Mouse (Mus musculus): Measurements from ENCODE around the gene Cpm. TPM values are rescaled to one million over a fixed set of nuclear protein-coding genes. Genes with fewer than 3 reads are reported as not detected.
"Not testable (repeated sequence)": the region's sequence is repeated elsewhere in the genome, so short reads cannot be mapped to it uniquely, and the experiment has no call there.

Cpm gene
- polyA plus RNA-seq, 3 experiments from 2014 or later, result 14.5 to 29.9 (median 27.1) TPM

GRCm38 (mm10) chr10:117706440-117706839 is 77.1 kb downstream of the Cpm start:
- ATAC-seq, result no peak

GRCm38 (mm10) chr10:117707114-117707838 is 78.0 kb downstream of the Cpm start:
- no peak for ATAC-seq

- no peak for ATAC-seq
Measured at GRCm38 (mm10) chr10:117708376-117708775, 79.1 kb downstream of the Cpm start.

GRCm38 (mm10) chr10:117708856-117709255 is 79.6 kb downstream of the Cpm start:
- ATAC-seq, result no peak

GRCm38 (mm10) chr10:117709326-117709830 is 80.1 kb downstream of the Cpm start:
- ATAC-seq, result peak; percentile 14

GRCm38 (mm10) chr10:117709930-117710603 is 80.8 kb downstream of the Cpm start:
- peak; percentile 2 for ATAC-seq

- peak; percentile 86 for ATAC-seq
Measured at GRCm38 (mm10) chr10:117710604-117711141, 81.4 kb downstream of the Cpm start, which contains the start of gene Mdm2. Gene Mdm2 (minus strand): TSS chr10:117710758.

GRCm38 (mm10) chr10:117711408-117711807 is 82.1 kb downstream of the Cpm start:
- no peak for ATAC-seq

- ATAC-seq, result no peak
Measured at GRCm38 (mm10) chr10:117712191-117712754, 83.0 kb downstream of the Cpm start.

GRCm38 (mm10) chr10:117712871-117713270 is 83.6 kb downstream of the Cpm start:
- no peak for ATAC-seq

GRCm38 (mm10) chr10:117713466-117713865 is 84.2 kb downstream of the Cpm start:
- ATAC-seq, result no peak

GRCm38 (mm10) chr10:117714048-117714545 is 84.8 kb downstream of the Cpm start:
- no peak for ATAC-seq

GRCm38 (mm10) chr10:117714928-117715500 is 85.7 kb downstream of the Cpm start:
- no peak for ATAC-seq

GRCm38 (mm10) chr10:117715654-117716053 is 86.4 kb downstream of the Cpm start:
- not testable (repeated sequence) for ATAC-seq

- no peak for ATAC-seq
Measured at GRCm38 (mm10) chr10:117716686-117717085, 87.4 kb downstream of the Cpm start.

GRCm38 (mm10) chr10:117717583-117717982 is 88.3 kb downstream of the Cpm start:
- no peak for ATAC-seq

- no peak for ATAC-seq
Measured at GRCm38 (mm10) chr10:117718161-117719119, 89.1 kb downstream of the Cpm start.

- ATAC-seq, result no peak
Measured at GRCm38 (mm10) chr10:117724136-117724718, 94.9 kb downstream of the Cpm start.

GRCm38 (mm10) chr10:117724804-117725361 is 95.6 kb downstream of the Cpm start:
- ATAC-seq, result no peak

GRCm38 (mm10) chr10:117725671-117726070 is 96.4 kb downstream of the Cpm start:
- ATAC-seq, result no peak

- ATAC-seq, result no peak
Measured at GRCm38 (mm10) chr10:117726350-117726749, 97.0 kb downstream of the Cpm start.
